Mouse (Mus musculus) midbrain, embryonic 13.5 days (tissue): ENCODE results near the gene Kat8. TPM values are rescaled to one million over a fixed set of nuclear protein-coding genes. Genes with fewer than 3 reads are reported as not detected.

Experiments
- ATAC-seq: fragments of 200-750 bp; cut with Nextera tagmentation; 2 replicates; pipeline ENCODE4 v1.8.0; 2017; ENCODE audit warnings: mild to moderate bottlenecking, moderate TSS enrichment, moderate library complexity
- H3K27ac ChIP-seq: fragments of 300-500 bp; sonication (generic); 2 replicates; pipeline ENCODE4 v1.5.1; 2015; ENCODE audit warnings: inconsistent platforms, mild to moderate bottlenecking, moderate library complexity
- H3K27me3 ChIP-seq: fragments of 300-500 bp; sonication (generic); 2 replicates; pipeline ENCODE4 v1.6.1; 2015; ENCODE audit warnings: mild to moderate bottlenecking, inconsistent platforms
- H3K36me3 ChIP-seq: fragments of 300-500 bp; sonication (generic); 2 replicates; pipeline ENCODE4 v1.6.1; 2015; ENCODE audit warnings: mild to moderate bottlenecking, inconsistent platforms
- H3K4me1 ChIP-seq: fragments of 300-500 bp; sonication (generic); replicated peaks from 2 replicates; pipeline ENCODE4 v1.6.1; 2015; ENCODE audit warnings: inconsistent platforms
- H3K4me2 ChIP-seq: fragments of 300-500 bp; sonication (generic); replicated peaks from 2 replicates; pipeline ENCODE4 v1.6.1; 2015; ENCODE audit warnings: moderate library complexity, mild to moderate bottlenecking, inconsistent platforms
- H3K4me3 ChIP-seq: fragments of 300-500 bp; sonication (generic); replicated peaks from 2 replicates; pipeline ENCODE4 v1.5.1; 2015; ENCODE audit warnings: mild to moderate bottlenecking, inconsistent platforms
- H3K9ac ChIP-seq: fragments of 300-500 bp; sonication (generic); replicated peaks from 2 replicates; pipeline ENCODE4 v1.6.1; 2015; ENCODE audit warnings: mild to moderate bottlenecking, inconsistent platforms
- H3K9me3 ChIP-seq: fragments of 300-500 bp; sonication (generic); 2 replicates; pipeline ENCODE4 v1.6.1; 2016; ENCODE audit warnings: mild to moderate bottlenecking, inconsistent platforms
- WGBS: fragments of 180-500 bp; shearing (Covaris S2); methylation state at CpG from one replicate; pipeline ENCODE4 v1.1.7; 2015; 5-methylcytosine and 5-hydroxymethylcytosine counted together
- polyA plus RNA-seq: library from polyadenylated mRNA; unstranded; fragments of >200 nt; fragmentation: Nextera tagmentation; extraction: Ambion mirVana; gene quantifications from 2 replicates; pipeline ENCODE4 v1.2.1, GENCODE M21; 2015

The Kat8 gene
- polyA plus RNA-seq, 1 experiment from 2014 or later, result 56.0 TPM

- H3K4me1 ChIP-seq, result peaks cover 29% of the 10 kb centered on the region
- WGBS, result under 1% methylated on average over 38 of the region's 42 CpGs
Measured at GRCm38 (mm10) chr7:127967922-127968828, 55.9 kb downstream of the Kat8 start.

GRCm38 (mm10) chr7:127974413-127974930 is 62.2 kb downstream of the Kat8 start:
- H3K27ac ChIP-seq, result no peak overlapping the region
- H3K4me3 ChIP-seq, result no peak overlapping the region
- no peak overlapping the region for H3K4me2 ChIP-seq
- H3K9ac ChIP-seq, result no peak overlapping the region
- peaks cover 11% of the 10 kb centered on the region for H3K4me1 ChIP-seq
- no peaks in the 10 kb centered on the region for H3K27me3 ChIP-seq
- no peak for ATAC-seq
- 85% methylated on average over 2 of the region's 2 CpGs for WGBS
- peaks cover 95% of the 10 kb centered on the region for H3K36me3 ChIP-seq
- no peaks in the 10 kb centered on the region for H3K9me3 ChIP-seq

More at GRCm38 (mm10) chr7:127967922-127968828, 55.9 kb downstream of the Kat8 start:
- H3K4me3 ChIP-seq, result peak overlapping the region; percentile 95
- ATAC-seq, result peak; percentile 53; the same call in 1 of the 2 replicates
- H3K9me3 ChIP-seq, result no peaks in the 10 kb centered on the region
- H3K27me3 ChIP-seq, result no peaks in the 10 kb centered on the region
- H3K4me2 ChIP-seq, result peak overlapping the region; percentile 89
- peak overlapping the region; percentile 97 for H3K27ac ChIP-seq
- peaks cover 36% of the 10 kb centered on the region for H3K36me3 ChIP-seq
- H3K9ac ChIP-seq, result peak overlapping the region; percentile 93

Other genes with a start within 250 kb of the Kat8 start
- gene Bcl7c, start 203.6 kb upstream of the Kat8 start, polyA plus RNA-seq, result 39.2 and 52.2 TPM in 2 replicates
- gene Ctf1, start 199.8 kb upstream of the Kat8 start, polyA plus RNA-seq, result 1.6 and 3.0 TPM in 2 replicates
- 0.14 and 0.17 TPM in 2 replicates for gene Ctf2, start 180.3 kb upstream of the Kat8 start, polyA plus RNA-seq
- 10.6 and 11.6 TPM in 2 replicates for gene Fbxl19, start 168.0 kb upstream of the Kat8 start, polyA plus RNA-seq
- 5.9 and 6.1 TPM in 2 replicates for gene Orai3, start 142.7 kb upstream of the Kat8 start, polyA plus RNA-seq
- 19.7 and 22.7 TPM in 2 replicates for gene Setd1a, start 135.8 kb upstream of the Kat8 start, polyA plus RNA-seq
- not detected in 2 replicates for gene Gm49388, start 126.9 kb upstream of the Kat8 start, polyA plus RNA-seq
- gene Hsd3b7, start 111.9 kb upstream of the Kat8 start, polyA plus RNA-seq, result 8.6 and 9.2 TPM in 2 replicates
- gene Stx4a, start 88.2 kb upstream of the Kat8 start, polyA plus RNA-seq, result 15.6 and 24.1 TPM in 2 replicates
- 33.3 and 34.2 TPM in 2 replicates for gene Stx1b, start 88.0 kb upstream of the Kat8 start, polyA plus RNA-seq
- 13.6 and 16.0 TPM in 2 replicates for gene Zfp646, start 36.3 kb upstream of the Kat8 start, polyA plus RNA-seq
- gene Zfp668, start 35.7 kb upstream of the Kat8 start, polyA plus RNA-seq, result 41.9 and 45.6 TPM in 2 replicates
- 0.53 and 1.0 TPM in 2 replicates for gene Prss53, start 21.5 kb upstream of the Kat8 start, polyA plus RNA-seq
- gene Gm21974, start 17.1 kb upstream of the Kat8 start, polyA plus RNA-seq, result not detected in 2 replicates
- gene Vkorc1, start 16.9 kb upstream of the Kat8 start, polyA plus RNA-seq, result 51.9 and 54.9 TPM in 2 replicates
- gene Bckdk, start 8.4 kb upstream of the Kat8 start, polyA plus RNA-seq, result 74.7 and 74.8 TPM in 2 replicates
- 0.20 and 0.35 TPM in 2 replicates for gene Prss8, start 17.6 kb downstream of the Kat8 start, polyA plus RNA-seq
- gene Prss36, start 34.2 kb downstream of the Kat8 start, polyA plus RNA-seq, result 11.8 and 12.7 TPM in 2 replicates
- 415 and 452 TPM in 2 replicates for gene Fus, start 54.9 kb downstream of the Kat8 start, polyA plus RNA-seq
- 3.9 and 4.1 TPM in 2 replicates for gene Pycard, start 81.4 kb downstream of the Kat8 start, polyA plus RNA-seq
- gene Trim72, start 91.4 kb downstream of the Kat8 start, polyA plus RNA-seq, result not detected in 2 replicates
- 0.58 and 0.71 TPM in 2 replicates for gene Itgam, start 150.1 kb downstream of the Kat8 start, polyA plus RNA-seq
- not detected in 2 replicates for gene Gm49368, start 150.2 kb downstream of the Kat8 start, polyA plus RNA-seq
- 0.07 TPM in 1 of 2 replicates, not detected in the other for gene Itgax, start 217.0 kb downstream of the Kat8 start, polyA plus RNA-seq
- gene Itgad, start 241.9 kb downstream of the Kat8 start, polyA plus RNA-seq, result 0.05 TPM in 1 of 2 replicates, not detected in the other